Mouse (Mus musculus): ENCODE measurements around the gene Ptrh2.
"Not testable (repeated sequence)": the region's sequence is repeated elsewhere in the genome, so short reads cannot be mapped to it uniquely, and the experiment has no call there.

Gene Ptrh2

DNA sequence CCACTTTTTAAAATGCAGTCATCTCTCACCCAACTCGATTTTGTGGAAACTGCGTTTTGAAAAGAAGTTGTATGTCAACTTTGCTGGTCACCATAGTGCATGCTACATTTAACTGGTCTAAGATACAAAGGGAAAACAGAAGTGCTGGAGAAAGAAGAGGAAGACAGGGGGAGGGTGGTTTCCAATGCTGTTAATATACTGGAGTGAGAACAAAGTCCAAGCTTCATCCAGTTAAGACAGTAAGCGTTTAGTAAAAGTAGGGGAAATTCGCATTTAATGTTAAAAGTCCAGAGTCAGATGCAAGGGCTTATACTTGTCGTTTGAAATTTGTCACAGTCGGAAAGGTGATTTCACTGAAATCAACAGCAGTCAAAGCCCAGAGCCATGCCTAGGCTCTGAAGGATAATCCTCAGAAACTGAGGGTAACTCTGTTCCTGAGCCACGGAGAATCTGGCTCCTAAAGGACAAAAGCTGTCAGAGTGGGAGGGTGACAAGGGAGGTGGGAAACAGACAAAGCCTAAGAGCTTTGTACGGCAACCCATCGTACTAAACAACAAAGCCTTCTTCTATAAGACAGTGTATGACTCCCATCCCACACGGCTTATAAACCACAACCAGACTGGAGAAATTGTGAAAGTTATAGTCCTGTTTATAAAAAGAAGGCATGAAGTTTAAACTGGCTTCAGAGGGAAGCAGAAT lies 50.6 kb downstream of the Ptrh2 start:
- no peak for DNase-seq (ENCODE audit: low read depth)

DNA sequence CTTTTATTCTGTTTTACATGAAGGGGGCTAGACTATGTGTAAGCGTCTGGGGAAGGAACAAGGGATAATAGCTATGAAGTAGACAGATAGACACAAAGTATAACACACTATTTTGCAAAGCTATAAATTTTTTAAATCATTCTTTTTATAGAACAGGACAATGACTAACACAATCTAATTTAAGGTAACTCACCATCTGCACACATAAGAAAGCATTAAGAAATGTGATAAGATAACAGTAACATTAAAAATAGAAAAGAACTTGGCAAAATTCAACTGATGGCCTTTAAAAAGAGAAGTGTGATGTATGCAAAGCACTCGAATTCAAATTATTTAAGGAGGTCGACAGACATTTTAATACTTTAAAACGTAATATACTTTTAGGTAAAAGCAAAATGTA lies 51.2 kb downstream of the Ptrh2 start:
- no peak for DNase-seq (ENCODE audit: low read depth)

DNA sequence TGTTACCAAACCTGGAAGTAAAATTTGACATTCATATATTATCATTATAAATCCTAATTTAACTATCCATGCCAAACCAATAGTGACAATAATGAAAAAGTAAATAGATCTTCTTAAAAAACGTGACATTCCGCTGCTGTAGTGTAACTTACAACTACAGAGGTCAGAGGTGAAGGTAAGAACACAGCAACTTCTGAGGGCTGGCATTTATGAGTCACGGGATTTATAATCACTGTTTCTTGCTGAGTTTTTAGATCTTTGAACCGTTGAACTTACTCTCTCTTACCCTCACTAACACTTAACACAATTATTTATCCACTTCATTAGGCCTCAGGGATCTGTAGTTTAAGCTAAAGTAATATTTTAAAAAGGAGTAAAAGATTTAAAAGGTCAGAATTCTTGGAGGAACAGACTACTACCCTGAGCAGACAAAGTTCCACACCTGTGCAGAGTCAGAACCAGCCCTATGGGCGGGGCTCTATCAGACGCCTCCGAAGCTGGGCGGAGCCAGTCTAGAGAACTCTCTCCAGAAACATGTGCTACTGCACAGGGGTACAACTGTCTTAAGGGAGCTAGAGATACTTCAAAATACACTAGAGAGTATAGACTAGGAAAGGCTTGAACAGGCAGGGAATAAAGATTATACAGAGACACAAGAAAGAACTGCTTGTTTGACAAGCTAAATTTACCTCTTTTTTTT lies 53.7 kb downstream of the Ptrh2 start:
- no peak for DNase-seq (ENCODE audit: low read depth)

DNA sequence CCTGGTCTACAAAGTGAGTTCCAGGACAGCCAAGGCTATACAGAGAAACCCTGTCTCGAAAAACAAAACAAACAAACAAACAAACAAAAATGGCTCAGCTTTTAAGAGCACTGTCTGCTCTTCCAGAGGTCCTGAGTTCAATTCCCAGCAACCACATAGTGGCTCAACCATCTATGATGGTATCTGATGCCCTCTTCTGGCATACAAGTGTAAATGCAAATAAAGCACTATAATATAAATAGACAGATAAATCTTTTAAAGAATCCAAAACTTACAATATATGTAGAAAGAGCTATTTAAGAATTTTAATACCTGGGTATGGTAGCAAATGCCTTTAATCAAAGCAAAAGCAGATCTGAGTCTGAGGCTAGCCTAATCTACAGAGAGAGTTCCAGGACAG lies 54.5 kb downstream of the Ptrh2 start:
- not testable (repeated sequence) for DNase-seq (ENCODE audit: low read depth)

- no peak for DNase-seq (ENCODE audit: low read depth)
Measured at GRCm38 (mm10) chr11:86738956-86739355, 55.2 kb downstream of the Ptrh2 start.

- no peak for DNase-seq (ENCODE audit: low read depth)
Measured at GRCm38 (mm10) chr11:86739470-86739869, 55.7 kb downstream of the Ptrh2 start.

DNA sequence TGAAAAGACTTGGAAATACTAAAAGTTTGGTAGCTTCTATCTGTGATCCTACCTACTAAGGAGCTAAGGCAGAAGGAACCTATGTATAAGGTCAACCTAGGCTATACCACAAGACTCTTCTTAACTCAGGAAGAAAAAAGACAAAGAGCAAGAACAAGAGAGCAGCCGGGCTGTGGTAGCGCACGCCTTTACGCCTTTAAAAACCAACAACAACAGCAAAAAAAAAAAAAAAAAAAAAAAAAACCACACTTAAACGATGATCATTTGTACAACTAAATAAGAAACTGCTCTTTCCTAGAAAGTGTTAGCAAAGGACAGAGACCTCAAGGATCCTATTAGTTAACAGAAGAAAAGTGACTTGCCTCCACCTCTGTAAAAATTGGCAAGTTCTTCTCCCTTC lies 57.7 kb downstream of the Ptrh2 start:
- DNase-seq (ENCODE audit: low read depth), result no peak
